Mouse (Mus musculus) heart, embryonic 12.5 days (tissue): ENCODE measurements at regions not wholly inside any gene's neighbourhood (a gene's known extent, or its start where the extent isn't known, plus 50 kb on each side); places are given as distances from the start of the nearest gene placed in this dataset.
A peak's percentile ranks its signal among the peaks of the same experiment; 100 is the strongest.

Experiments
- ATAC-seq: fragments of 200-750 bp; cut with Nextera tagmentation; 2 replicates; pipeline ENCODE4 v1.8.0; 2017; ENCODE audit warnings: moderate TSS enrichment, moderate library complexity; ENCODE audit not compliant: insufficient number of reproducible peaks, low FRiP score
- H3K27ac ChIP-seq: fragments of 300-500 bp; sonication (generic); 2 replicates; pipeline ENCODE4 v1.5.1; 2016; ENCODE audit warnings: mild to moderate bottlenecking, moderate library complexity; ENCODE audit not compliant: poor library complexity, severe bottlenecking
- H3K27me3 ChIP-seq: fragments of 300-500 bp; sonication (generic); replicated peaks from 2 replicates; pipeline ENCODE4 v1.6.1; 2016; ENCODE audit warnings: mild to moderate bottlenecking, moderate library complexity
- H3K36me3 ChIP-seq: fragments of 300-500 bp; sonication (generic); 2 replicates; pipeline ENCODE4 v1.6.1; 2016; ENCODE audit warnings: mild to moderate bottlenecking, moderate library complexity
- H3K4me1 ChIP-seq: fragments of 300-500 bp; sonication (generic); replicated peaks from 2 replicates; pipeline ENCODE4 v1.6.1; 2016; ENCODE audit warnings: mild to moderate bottlenecking
- H3K4me2 ChIP-seq: fragments of 300-500 bp; sonication (generic); 2 replicates; pipeline ENCODE4 v1.6.1; 2016; ENCODE audit warnings: mild to moderate bottlenecking, moderate library complexity
- H3K4me3 ChIP-seq: fragments of 300-500 bp; sonication (generic); 2 replicates; pipeline ENCODE4 v1.5.1; 2016; ENCODE audit warnings: mild to moderate bottlenecking
- H3K9ac ChIP-seq: fragments of 300-500 bp; sonication (generic); 2 replicates; pipeline ENCODE4 v1.6.1; 2016; ENCODE audit warnings: mild to moderate bottlenecking, moderate library complexity
- H3K9me3 ChIP-seq: fragments of 300-500 bp; sonication (generic); replicated peaks from 2 replicates; pipeline ENCODE4 v1.6.1; 2016; ENCODE audit warnings: mild to moderate bottlenecking, moderate library complexity
- WGBS: fragments of 180-500 bp; shearing (Covaris S2); methylation state at CpG from one replicate; pipeline ENCODE4 v1.1.7; 2016; 5-methylcytosine and 5-hydroxymethylcytosine counted together

DNA sequence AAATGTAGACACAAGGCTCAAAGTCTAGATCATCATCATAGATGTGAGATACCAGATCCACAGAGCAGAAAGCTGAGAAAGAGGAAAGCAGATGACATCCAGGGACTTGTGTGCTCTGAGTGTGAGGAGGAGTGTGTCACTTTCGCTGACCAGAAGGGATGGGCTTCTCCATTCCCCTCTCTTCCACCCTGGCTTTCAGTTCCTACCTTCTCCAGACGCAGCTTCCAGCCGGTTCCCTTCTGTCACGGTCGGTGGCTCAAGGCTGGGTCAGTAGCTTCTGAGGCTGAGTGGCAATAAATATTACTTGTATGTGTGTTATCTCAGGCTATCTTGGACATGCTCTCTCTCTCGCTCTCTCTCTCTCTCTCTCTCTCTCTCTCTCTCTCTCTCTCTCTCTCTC, 94.2 kb upstream of the Irf2bp2 start:
- H3K9ac ChIP-seq, result no peak overlapping the region
- H3K4me3 ChIP-seq, result no peak overlapping the region
- H3K27ac ChIP-seq, result no peak overlapping the region
- ATAC-seq, result no peak
- H3K4me1 ChIP-seq, result peaks cover 24% of the 10 kb centered on the region
- 92% methylated on average over 6 of the region's 6 CpGs for WGBS
- H3K36me3 ChIP-seq, result no peaks in the 10 kb centered on the region
- H3K4me2 ChIP-seq, result no peak overlapping the region
- no peaks in the 10 kb centered on the region for H3K27me3 ChIP-seq
- no peaks in the 10 kb centered on the region for H3K9me3 ChIP-seq

GRCm38 (mm10) chr8:126686827-126687226, 93.0 kb upstream of the Irf2bp2 start:
- Histone ChIP-seq H3K9ac (no peak overlapping the region), H3K9me3 (no peaks in the 10 kb centered on the region), H3K4me1 (peaks cover 17% of the 10 kb centered on the region), H3K36me3 (no peaks in the 10 kb centered on the region), H3K4me2 (no peak overlapping the region), H3K27ac (no peak overlapping the region), H3K27me3 (no peaks in the 10 kb centered on the region), H3K4me3 (no peak overlapping the region)
- no peak for ATAC-seq
- 83% methylated on average over 4 of the region's 4 CpGs for WGBS

- 57% methylated on average over 6 of the region's 6 CpGs for WGBS
These were observed 91.6 kb upstream of the Irf2bp2 start for GRCm38 (mm10) chr8:126685365-126685764.

GRCm38 (mm10) chr8:126683950-126684349, 90.2 kb upstream of the Irf2bp2 start:
- ATAC-seq, result no peak
- WGBS, result 54% methylated on average over 4 of the region's 4 CpGs
- H3K4me1 ChIP-seq, result peaks cover 16% of the 10 kb centered on the region
- H3K4me3 ChIP-seq, result no peak overlapping the region
- no peak overlapping the region for H3K27ac ChIP-seq
- H3K27me3 ChIP-seq, result no peaks in the 10 kb centered on the region
- H3K9me3 ChIP-seq, result peaks cover 3% of the 10 kb centered on the region; the same call in 1 of the 2 replicates
- H3K4me2 ChIP-seq, result no peak overlapping the region
- no peaks in the 10 kb centered on the region for H3K36me3 ChIP-seq
- H3K9ac ChIP-seq, result no peak overlapping the region

More at GRCm38 (mm10) chr8:126685365-126685764, 91.6 kb upstream of the Irf2bp2 start:
- no peak overlapping the region for H3K9ac ChIP-seq
- H3K4me3 ChIP-seq, result no peak overlapping the region
- ATAC-seq, result no peak
- peaks cover 16% of the 10 kb centered on the region for H3K4me1 ChIP-seq
- H3K4me2 ChIP-seq, result no peak overlapping the region
- H3K9me3 ChIP-seq, result 0 out of 2 replicates have a peak, but pooled peaks cover under 1% of the 10 kb centered on the region
- no peak overlapping the region for H3K27ac ChIP-seq
- no peaks in the 10 kb centered on the region for H3K36me3 ChIP-seq
- H3K27me3 ChIP-seq, result no peaks in the 10 kb centered on the region

GRCm38 (mm10) chr8:126683555-126683947, 89.8 kb upstream of the Irf2bp2 start:
- H3K27me3 ChIP-seq, result no peaks in the 10 kb centered on the region
- H3K4me1 ChIP-seq, result peaks cover 16% of the 10 kb centered on the region
- peaks cover 3% of the 10 kb centered on the region; the same call in 1 of the 2 replicates for H3K9me3 ChIP-seq
- H3K4me2 ChIP-seq, result no peak overlapping the region
- H3K4me3 ChIP-seq, result no peak overlapping the region
- H3K36me3 ChIP-seq, result no peaks in the 10 kb centered on the region
- no peak overlapping the region for H3K9ac ChIP-seq
- no peak for ATAC-seq
- WGBS, result 82% methylated on average over 2 of the region's 2 CpGs
- H3K27ac ChIP-seq, result no peak overlapping the region

DNA sequence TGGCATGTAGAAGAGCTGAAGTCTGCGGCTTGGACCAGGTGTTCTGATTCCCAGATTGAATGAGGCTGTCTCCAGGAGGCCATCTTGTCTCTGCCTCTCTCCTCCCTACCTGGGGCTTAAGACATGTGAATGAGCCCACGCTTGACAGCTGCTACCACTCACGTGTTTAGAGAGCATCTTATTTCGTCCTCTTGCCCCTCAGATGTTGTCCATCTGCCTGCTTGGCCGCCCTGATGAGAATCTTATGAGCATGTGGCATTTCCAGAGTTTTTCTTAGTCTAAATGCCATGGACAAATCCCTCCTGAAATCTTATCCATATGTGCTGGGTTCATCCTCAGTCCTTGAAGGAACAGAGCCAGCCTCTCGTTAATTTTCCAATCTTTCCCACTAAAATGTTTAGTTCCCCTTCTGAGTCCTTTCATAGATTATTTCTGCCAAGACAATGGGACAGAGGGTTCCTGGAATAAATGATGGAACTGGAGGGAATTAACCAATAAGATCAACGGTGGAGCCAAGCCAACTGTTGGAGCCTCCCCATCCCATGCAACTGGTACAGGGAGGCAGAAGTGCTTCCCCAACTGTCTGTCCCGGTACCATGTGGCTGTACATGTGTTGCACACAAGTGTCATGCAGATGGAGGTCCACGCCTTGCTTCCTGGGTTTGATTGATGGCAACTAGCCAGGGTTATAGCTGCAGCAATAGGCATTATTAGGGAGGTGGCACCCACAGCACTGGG, 89.2 kb upstream of the Irf2bp2 start:
- peaks cover 3% of the 10 kb centered on the region; the same call in 1 of the 2 replicates for H3K9me3 ChIP-seq
- peaks cover 16% of the 10 kb centered on the region for H3K4me1 ChIP-seq
- H3K4me2 ChIP-seq, result no peak overlapping the region
- no peak overlapping the region for H3K27ac ChIP-seq
- no peaks in the 10 kb centered on the region for H3K27me3 ChIP-seq
- 80% methylated on average over 9 of the region's 9 CpGs for WGBS
- no peaks in the 10 kb centered on the region for H3K36me3 ChIP-seq
- H3K9ac ChIP-seq, result no peak overlapping the region
- ATAC-seq, result no peak
- no peak overlapping the region for H3K4me3 ChIP-seq

GRCm38 (mm10) chr8:126681948-126682651, 88.3 kb upstream of the Irf2bp2 start:
- Histone ChIP-seq H3K36me3 (no peaks in the 10 kb centered on the region), H3K9ac (no peak overlapping the region), H3K27ac (peak overlapping the region; percentile 24; the same call in 1 of the 2 replicates), H3K4me2 (no peak overlapping the region), H3K27me3 (no peaks in the 10 kb centered on the region), H3K4me3 (no peak overlapping the region), H3K9me3 (peaks cover 3% of the 10 kb centered on the region; the same call in 1 of the 2 replicates), H3K4me1 (peaks cover 16% of the 10 kb centered on the region)
- ATAC-seq, result no peak
- 57% methylated on average over 6 of the region's 6 CpGs for WGBS

DNA sequence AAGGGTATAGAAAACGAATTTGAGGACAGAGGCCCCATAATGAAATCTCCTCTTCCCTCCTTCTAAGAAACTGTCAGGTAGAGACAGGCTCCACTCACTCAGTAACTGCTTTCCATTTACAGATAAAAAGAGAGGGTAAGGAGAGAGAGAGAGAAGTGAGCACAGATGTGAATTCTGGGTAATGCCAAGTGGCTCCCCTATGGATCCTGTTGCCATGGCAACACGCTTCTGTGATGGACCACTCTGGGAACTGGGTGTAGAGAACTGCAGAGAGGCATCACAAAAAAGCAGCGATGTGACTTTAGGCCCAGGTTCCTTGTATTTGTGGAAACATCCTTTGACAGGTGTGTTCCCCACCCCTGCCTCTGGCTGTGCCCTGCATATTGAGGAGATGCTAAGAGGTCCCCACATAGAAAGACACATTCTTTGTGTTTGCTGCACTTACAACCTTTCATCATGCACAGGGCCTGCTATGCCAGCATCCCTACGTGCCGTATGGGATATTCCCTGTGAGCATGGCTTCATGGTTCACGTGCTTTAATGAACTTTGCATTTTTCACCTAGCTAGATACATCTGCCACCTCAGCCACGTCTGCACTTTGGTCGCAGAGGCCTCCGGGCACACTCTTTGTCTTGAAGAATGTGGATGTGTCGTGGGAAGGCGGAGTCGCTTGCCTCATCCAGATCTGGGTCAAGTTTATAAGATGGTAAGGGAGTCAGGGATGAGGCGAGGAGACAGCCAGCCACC, 84.4 kb upstream of the Irf2bp2 start:
- Histone ChIP-seq H3K9me3 (peaks cover 3% of the 10 kb centered on the region; the same call in 1 of the 2 replicates), H3K4me1 (peaks cover 3% of the 10 kb centered on the region; the same call in 1 of the 2 replicates), H3K4me2 (no peak overlapping the region), H3K27ac (no peak overlapping the region), H3K4me3 (no peak overlapping the region), H3K9ac (no peak overlapping the region), H3K27me3 (no peaks in the 10 kb centered on the region), H3K36me3 (no peaks in the 10 kb centered on the region)
- WGBS, result 76% methylated on average over 13 of the region's 13 CpGs
- ATAC-seq, result no peak

DNA sequence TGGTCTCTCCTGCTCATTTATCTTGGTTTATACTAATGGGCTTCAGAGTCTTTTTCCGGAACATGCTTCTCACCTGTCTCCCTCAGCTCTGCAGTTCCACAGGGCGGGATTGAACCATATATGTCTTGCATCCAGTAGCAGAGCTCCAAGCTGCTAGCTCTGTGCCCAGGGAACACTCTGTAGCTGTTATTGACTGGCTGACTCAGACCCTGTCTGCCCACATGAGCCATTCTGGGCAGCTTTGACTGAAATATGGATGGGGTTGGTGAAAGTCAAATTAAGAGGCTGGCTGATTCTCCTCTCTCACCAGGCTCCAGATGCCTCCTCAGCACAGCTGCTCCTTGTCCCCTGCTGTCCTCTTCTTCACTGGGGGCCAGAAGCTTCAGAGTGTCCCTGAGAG, 81.4 kb upstream of the Irf2bp2 start:
- H3K4me2 ChIP-seq, result no peak overlapping the region
- ATAC-seq, result no peak
- H3K4me3 ChIP-seq, result no peak overlapping the region
- H3K4me1 ChIP-seq, result no peaks in the 10 kb centered on the region
- 76% methylated on average over 2 of the region's 2 CpGs for WGBS
- peaks cover 1% of the 10 kb centered on the region; the same call in 1 of the 2 replicates for H3K9me3 ChIP-seq
- no peak overlapping the region for H3K9ac ChIP-seq
- H3K36me3 ChIP-seq, result no peaks in the 10 kb centered on the region
- H3K27me3 ChIP-seq, result no peaks in the 10 kb centered on the region
- H3K27ac ChIP-seq, result no peak overlapping the region

- no peak overlapping the region for H3K4me2 ChIP-seq
- no peak for ATAC-seq
- WGBS, result 62% methylated on average over 9 of the region's 9 CpGs
- no peaks in the 10 kb centered on the region for H3K36me3 ChIP-seq
- no peak overlapping the region for H3K27ac ChIP-seq
- H3K9ac ChIP-seq, result no peak overlapping the region
- peaks cover 18% of the 10 kb centered on the region for H3K4me1 ChIP-seq
- no peak overlapping the region for H3K4me3 ChIP-seq
- H3K9me3 ChIP-seq, result no peaks in the 10 kb centered on the region
- no peaks in the 10 kb centered on the region for H3K27me3 ChIP-seq
These were observed 79.4 kb upstream of the Irf2bp2 start for GRCm38 (mm10) chr8:126673038-126673740.
